Mouse (Mus musculus): ENCODE data around the gene Glrx5. TPM values are rescaled to one million over a fixed set of nuclear protein-coding genes. Genes with fewer than 3 reads are reported as not detected.
A peak's percentile ranks its signal among the peaks of the same experiment; 100 is the strongest.

The Glrx5 gene
- 13.8 and 14.2 TPM in 2 replicates for polyA plus RNA-seq (2012; rRNA removed)

DNA sequence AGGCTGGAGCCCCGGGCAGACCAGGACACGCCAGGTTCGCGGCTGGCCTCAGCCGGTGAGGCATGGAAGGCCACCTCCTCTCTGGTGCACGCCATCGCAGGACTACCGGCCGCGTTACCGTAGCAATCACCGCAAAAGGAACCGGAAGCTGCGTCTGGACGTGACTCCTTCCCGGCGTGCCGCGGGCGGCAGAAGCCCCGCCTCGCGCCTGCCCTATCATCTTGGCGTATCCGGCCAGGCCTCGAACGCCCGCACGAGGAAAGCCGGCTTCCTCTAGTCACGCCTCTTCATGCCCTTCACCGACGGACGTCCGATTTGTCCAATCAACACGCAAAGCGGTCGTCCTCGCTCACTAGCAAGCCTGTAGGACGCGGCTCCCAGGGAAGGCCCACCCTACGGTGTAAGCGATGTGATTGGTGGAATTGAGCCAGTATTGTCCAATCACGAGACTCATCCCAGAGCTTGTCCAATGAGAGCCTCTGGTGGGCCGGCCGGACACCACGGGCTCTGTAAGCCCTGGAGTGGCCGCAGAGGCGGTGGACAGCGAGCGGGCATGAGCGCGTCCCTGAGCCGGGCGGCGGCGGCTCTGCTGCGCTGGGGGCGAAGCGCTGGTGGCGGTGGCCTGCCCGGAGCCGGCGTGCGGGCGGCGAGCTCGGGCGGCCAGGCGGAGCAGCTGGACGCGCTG, at the start of gene Glrx5:
Glrx5 (plus strand) TSS at position 542 of the 685 bp plus-strand sequence.
- Histone ChIP-seq H3K4me3 (ENCODE audit: control insufficient read depth, low read depth, low read length) (peak within 1 kb of the TSS; percentile 92), H3K4me1 (ENCODE audit: control insufficient read depth, insufficient read depth, low read length) (peaks cover 13% of the 10 kb centered on the region), H3K27ac (ENCODE audit: control insufficient read depth, insufficient read depth, low read depth, low read length) (peak within 1 kb of the TSS; percentile 73)

DNA sequence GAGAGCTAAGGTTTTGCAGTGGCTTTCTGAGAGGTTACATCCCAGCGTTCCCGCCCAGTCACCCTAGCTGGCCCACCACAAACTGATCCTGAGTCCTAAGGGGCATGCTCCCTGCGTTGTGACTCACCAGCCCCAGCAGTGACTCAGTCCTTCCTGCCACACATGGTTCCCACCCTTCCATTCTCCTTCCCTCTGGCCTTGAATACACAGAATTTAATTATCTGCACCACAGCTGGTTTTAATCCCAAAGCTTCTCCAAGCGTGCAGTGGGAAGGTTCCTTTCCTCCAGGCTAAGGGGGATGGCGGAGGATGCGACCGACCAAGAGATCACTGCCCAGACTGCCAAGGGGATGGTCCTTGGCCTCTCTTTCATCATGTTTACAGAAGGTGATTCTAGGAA, 49.0 kb upstream of the Glrx5 start:
- Histone ChIP-seq H3K27me3 (ENCODE audit: control insufficient read depth, insufficient read depth, low read length) (no peaks in the 10 kb centered on the region), H3K4me1 (ENCODE audit: control insufficient read depth, insufficient read depth, low read length) (peaks cover 6% of the 10 kb centered on the region), H3K4me3 (ENCODE audit: control insufficient read depth, low read depth, low read length) (no peak overlapping the region), H3K36me3 (ENCODE audit: control insufficient read depth, insufficient read depth, low read length) (no peaks in the 10 kb centered on the region), H3K27ac (ENCODE audit: control insufficient read depth, insufficient read depth, low read depth, low read length) (no peak overlapping the region)
- TF ChIP-seq POLR2A (IDR thresholded peaks at IDR 0.05; ENCODE audit: control insufficient read depth, low read depth, low read length) (no peak), CTCF (IDR thresholded peaks at IDR 0.05; ENCODE audit: control insufficient read depth, insufficient read depth, insufficient replicate concordance, low read depth, low read length) (no peak)

More for the DNA sequence above, at the start of gene Glrx5:
- Histone ChIP-seq H3K36me3 (ENCODE audit: control insufficient read depth, insufficient read depth, low read length) (no peaks in the 10 kb centered on the region), H3K27me3 (ENCODE audit: control insufficient read depth, insufficient read depth, low read length) (no peaks in the 10 kb centered on the region)
- TF ChIP-seq POLR2A (IDR thresholded peaks at IDR 0.05; ENCODE audit: control insufficient read depth, low read depth, low read length) (peak; percentile 92), CTCF (IDR thresholded peaks at IDR 0.05; ENCODE audit: control insufficient read depth, insufficient read depth, insufficient replicate concordance, low read depth, low read length) (no peak)

DNA sequence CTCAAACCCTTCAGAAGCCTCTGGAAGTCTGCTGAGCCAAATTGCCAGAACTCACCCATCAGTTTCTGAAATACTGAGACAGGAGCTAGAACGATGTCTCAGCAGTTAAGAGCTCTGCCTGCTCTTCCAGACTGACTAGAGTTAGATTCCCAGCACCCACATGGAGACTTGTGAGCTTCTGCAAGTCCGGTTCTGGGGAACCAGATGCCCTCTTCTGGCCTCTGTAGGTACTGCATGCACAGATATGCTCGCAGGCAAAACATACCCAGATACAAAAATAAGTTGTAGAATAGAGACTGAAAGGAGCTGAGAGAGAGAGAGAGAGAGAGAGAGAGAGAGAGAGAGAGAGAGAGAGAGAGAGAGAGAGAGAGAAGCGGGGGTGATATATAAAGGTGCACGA, 47.4 kb upstream of the Glrx5 start:
- H3K36me3 ChIP-seq (ENCODE audit: control insufficient read depth, insufficient read depth, low read length): no peaks in the 10 kb centered on the region
- no peaks in the 10 kb centered on the region for H3K27me3 ChIP-seq (ENCODE audit: control insufficient read depth, insufficient read depth, low read length)
- H3K27ac ChIP-seq (ENCODE audit: control insufficient read depth, insufficient read depth, low read depth, low read length): no peak overlapping the region
- TF ChIP-seq POLR2A (IDR thresholded peaks at IDR 0.05; ENCODE audit: control insufficient read depth, low read depth, low read length) (no peak), CTCF (IDR thresholded peaks at IDR 0.05; ENCODE audit: control insufficient read depth, insufficient read depth, insufficient replicate concordance, low read depth, low read length) (peak; percentile 63; the same call in 1 of the 2 replicates)
- H3K4me1 ChIP-seq (ENCODE audit: control insufficient read depth, insufficient read depth, low read length): peaks cover 6% of the 10 kb centered on the region
- H3K4me3 ChIP-seq (ENCODE audit: control insufficient read depth, low read depth, low read length): no peak overlapping the region

DNA sequence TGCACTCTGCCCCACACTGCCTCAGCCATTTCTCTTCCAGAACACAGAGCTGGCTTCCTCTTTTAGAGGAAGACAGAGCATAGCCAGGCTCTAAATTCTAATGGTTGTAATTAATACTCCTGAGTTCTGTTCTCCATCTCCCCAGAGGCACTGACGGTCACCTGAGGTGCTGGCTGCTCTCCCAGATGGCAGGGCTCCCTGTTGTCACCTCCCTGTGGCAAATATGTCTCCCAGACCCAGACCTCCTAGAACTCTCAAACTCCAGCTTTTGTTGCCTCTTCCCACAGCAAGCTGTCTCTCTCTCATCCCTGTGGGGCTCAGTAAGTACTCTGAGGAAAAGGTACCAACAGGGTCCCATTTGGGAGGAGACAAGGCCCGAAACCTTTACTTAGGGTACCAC, 46.5 kb upstream of the Glrx5 start:
- Histone ChIP-seq H3K4me1 (ENCODE audit: control insufficient read depth, insufficient read depth, low read length) (peaks cover 7% of the 10 kb centered on the region), H3K27ac (ENCODE audit: control insufficient read depth, insufficient read depth, low read depth, low read length) (no peak overlapping the region), H3K36me3 (ENCODE audit: control insufficient read depth, insufficient read depth, low read length) (no peaks in the 10 kb centered on the region), H3K27me3 (ENCODE audit: control insufficient read depth, insufficient read depth, low read length) (no peaks in the 10 kb centered on the region), H3K4me3 (ENCODE audit: control insufficient read depth, low read depth, low read length) (no peak overlapping the region)
- TF ChIP-seq POLR2A (IDR thresholded peaks at IDR 0.05; ENCODE audit: control insufficient read depth, low read depth, low read length): no peak
- no peak for TF ChIP-seq CTCF (IDR thresholded peaks at IDR 0.05; ENCODE audit: control insufficient read depth, insufficient read depth, insufficient replicate concordance, low read depth, low read length)

DNA sequence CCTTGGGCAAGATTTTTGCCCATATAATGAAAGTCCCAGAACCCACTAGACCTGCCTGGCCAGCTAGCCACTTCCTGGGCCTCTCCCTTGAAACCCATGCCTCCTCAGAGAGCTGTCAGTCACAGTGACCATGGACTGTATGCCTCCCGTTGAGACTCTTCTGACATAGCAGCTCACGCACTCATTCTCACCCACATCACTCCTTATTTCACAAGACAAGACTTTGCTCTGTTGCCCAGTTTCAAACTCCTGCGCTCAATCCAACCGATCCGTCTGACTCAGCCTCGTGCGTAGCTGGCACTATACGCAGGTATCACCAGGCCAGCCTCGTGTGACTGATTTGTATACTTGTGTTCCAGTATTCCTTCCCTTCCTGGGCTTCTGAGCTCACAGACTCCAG, 45.7 kb upstream of the Glrx5 start:
- no peak for TF ChIP-seq CTCF (IDR thresholded peaks at IDR 0.05; ENCODE audit: control insufficient read depth, insufficient read depth, insufficient replicate concordance, low read depth, low read length)
- no peak for TF ChIP-seq POLR2A (IDR thresholded peaks at IDR 0.05; ENCODE audit: control insufficient read depth, low read depth, low read length)
- no peak overlapping the region for H3K4me3 ChIP-seq (ENCODE audit: control insufficient read depth, low read depth, low read length)
- H3K27me3 ChIP-seq (ENCODE audit: control insufficient read depth, insufficient read depth, low read length): no peaks in the 10 kb centered on the region
- H3K27ac ChIP-seq (ENCODE audit: control insufficient read depth, insufficient read depth, low read depth, low read length): peak overlapping the region; percentile 47; the same call in 1 of the 2 replicates
- no peaks in the 10 kb centered on the region for H3K36me3 ChIP-seq (ENCODE audit: control insufficient read depth, insufficient read depth, low read length)
- H3K4me1 ChIP-seq (ENCODE audit: control insufficient read depth, insufficient read depth, low read length): peaks cover 9% of the 10 kb centered on the region

DNA sequence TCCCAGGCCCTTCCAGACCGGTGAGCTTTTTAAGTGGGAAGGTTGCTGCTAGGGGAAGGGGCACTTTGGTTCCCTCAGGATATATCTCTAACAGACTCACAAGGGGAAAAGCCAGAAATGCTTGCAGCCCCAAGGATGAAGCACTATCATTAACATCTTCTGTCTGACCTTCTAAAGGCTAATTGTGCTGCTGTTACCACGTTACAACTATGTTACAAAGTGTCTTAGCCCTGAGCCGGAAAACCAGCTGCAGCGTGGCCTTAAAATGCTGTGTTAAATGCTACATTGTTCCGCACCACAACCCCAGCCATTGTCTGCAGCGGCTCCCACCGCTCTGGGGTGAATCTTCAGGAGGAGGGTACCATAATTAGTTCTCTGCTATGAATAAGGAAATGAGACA, 44.6 kb upstream of the Glrx5 start:
- H3K4me3 ChIP-seq (ENCODE audit: control insufficient read depth, low read depth, low read length): no peak overlapping the region
- peak overlapping the region; percentile 47 for H3K27ac ChIP-seq (ENCODE audit: control insufficient read depth, insufficient read depth, low read depth, low read length)
- H3K27me3 ChIP-seq (ENCODE audit: control insufficient read depth, insufficient read depth, low read length): no peaks in the 10 kb centered on the region
- peaks cover 9% of the 10 kb centered on the region for H3K4me1 ChIP-seq (ENCODE audit: control insufficient read depth, insufficient read depth, low read length)
- no peaks in the 10 kb centered on the region for H3K36me3 ChIP-seq (ENCODE audit: control insufficient read depth, insufficient read depth, low read length)
- no peak for TF ChIP-seq POLR2A (IDR thresholded peaks at IDR 0.05; ENCODE audit: control insufficient read depth, low read depth, low read length)
- no peak for TF ChIP-seq CTCF (IDR thresholded peaks at IDR 0.05; ENCODE audit: control insufficient read depth, insufficient read depth, insufficient replicate concordance, low read depth, low read length)

DNA sequence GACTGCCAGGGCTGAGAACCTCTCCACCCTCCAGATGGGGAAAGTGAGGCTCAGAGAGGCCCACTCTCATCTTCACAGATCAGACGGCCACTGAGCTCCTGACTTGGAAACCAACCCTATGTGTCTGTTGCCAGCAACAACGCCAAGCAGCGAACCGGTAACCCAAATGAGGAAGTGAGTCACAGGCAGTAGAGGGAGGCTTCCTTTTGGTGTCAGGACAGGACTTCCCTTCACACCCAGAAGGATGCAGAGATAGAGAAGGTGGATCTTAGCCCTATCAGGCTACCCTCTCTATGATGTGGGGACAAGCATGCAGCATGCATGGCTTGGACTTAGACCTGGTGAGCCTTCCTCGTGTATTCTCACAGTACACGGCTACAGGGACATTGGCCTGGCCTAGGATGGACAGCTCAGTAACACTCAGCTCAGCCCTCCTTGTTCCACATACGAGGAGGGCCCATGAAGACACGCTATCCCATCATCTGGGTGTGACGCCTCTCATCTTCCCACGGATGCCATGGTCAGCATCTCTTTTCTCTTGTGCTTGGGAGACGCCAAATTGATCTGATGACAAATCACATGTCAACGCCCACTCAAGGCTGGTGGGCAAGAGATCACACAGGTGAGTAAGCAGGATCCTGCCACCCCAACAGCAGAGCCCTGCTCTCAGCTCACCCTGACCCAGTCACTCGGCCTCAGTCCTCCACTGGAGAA, 41.6 kb upstream of the Glrx5 start:
- peaks cover 9% of the 10 kb centered on the region; the same call in 1 of the 2 replicates for H3K4me1 ChIP-seq (ENCODE audit: control insufficient read depth, insufficient read depth, low read length)
- no peak overlapping the region for H3K27ac ChIP-seq (ENCODE audit: control insufficient read depth, insufficient read depth, low read depth, low read length)
- TF ChIP-seq POLR2A (IDR thresholded peaks at IDR 0.05; ENCODE audit: control insufficient read depth, low read depth, low read length) (no peak), CTCF (IDR thresholded peaks at IDR 0.05; ENCODE audit: control insufficient read depth, insufficient read depth, insufficient replicate concordance, low read depth, low read length) (no peak)

More for the DNA sequence above, 41.6 kb upstream of the Glrx5 start:
- Histone ChIP-seq H3K27me3 (ENCODE audit: control insufficient read depth, insufficient read depth, low read length) (no peaks in the 10 kb centered on the region), H3K36me3 (ENCODE audit: control insufficient read depth, insufficient read depth, low read length) (no peaks in the 10 kb centered on the region), H3K4me3 (ENCODE audit: control insufficient read depth, low read depth, low read length) (no peak overlapping the region)

All from testis, adult 2 months (tissue).